Mouse (Mus musculus) E14TG2a.4 (cell line): ENCODE measurements at regions not wholly inside any gene's neighbourhood (a gene's known extent, or its start where the extent isn't known, plus 50 kb on each side); places are given as distances from the start of the nearest gene placed in this dataset.

Experiments used
- H3K27me3 ChIP-seq: 2 replicates; pipeline ENCODE4 v1.6.1; 2014; ENCODE audit warnings: low read length, control low read depth; ENCODE audit not compliant: insufficient read depth
- H3K36me3 ChIP-seq: 2 replicates; pipeline ENCODE4 v1.6.1; 2014; ENCODE audit warnings: low read length, control low read depth; ENCODE audit not compliant: insufficient read depth
- H3K4me1 ChIP-seq: replicated peaks from 2 replicates; pipeline ENCODE4 v1.6.1; 2014; ENCODE audit warnings: low read depth, low read length, control low read depth
- H3K4me3 ChIP-seq: replicated peaks from 2 replicates; pipeline ENCODE4 v1.5.1; 2014; ENCODE audit warnings: mild to moderate bottlenecking, low read length
- H3K9me3 ChIP-seq: 2 replicates; pipeline ENCODE4 v1.6.1; 2014; ENCODE audit warnings: low read length, control low read depth
- CTCF ChIP-seq: conservative IDR thresholded peaks from 2 replicates; pipeline ENCODE4 v1.5.1; 2014; ENCODE audit warnings: low read length
- NANOG ChIP-seq: IDR thresholded peaks from 2 replicates; pipeline ENCODE4 v1.6.1; 2014; ENCODE audit warnings: borderline replicate concordance, low read length, mixed read lengths
- POU5F1 ChIP-seq: IDR thresholded peaks from 2 replicates; pipeline ENCODE4 v1.6.1; 2014; ENCODE audit warnings: low read length, borderline replicate concordance

- no peaks in the 10 kb centered on the region for H3K36me3 ChIP-seq
- H3K9me3 ChIP-seq = no peaks in the 10 kb centered on the region
- no peak overlapping the region for H3K4me3 ChIP-seq
- H3K27me3 ChIP-seq = no peaks in the 10 kb centered on the region
- TF ChIP-seq NANOG (no peak), CTCF (no peak), POU5F1 (no peak)
- no peaks in the 10 kb centered on the region for H3K4me1 ChIP-seq
Measured at GRCm38 (mm10) chr11:42857687-42858086, 177.9 kb upstream of the Gm9972 start.

- Histone ChIP-seq H3K9me3 (peaks cover 4% of the 10 kb centered on the region; the same call in 1 of the 2 replicates), H3K27me3 (no peaks in the 10 kb centered on the region), H3K36me3 (no peaks in the 10 kb centered on the region), H3K4me3 (no peak overlapping the region), H3K4me1 (no peaks in the 10 kb centered on the region)
- TF ChIP-seq CTCF = no peak
- TF ChIP-seq NANOG = no peak
- TF ChIP-seq POU5F1 = no peak
Measured at GRCm38 (mm10) chr11:42874056-42874455, 161.5 kb upstream of the Gm9972 start.

- Histone ChIP-seq H3K36me3 (no peaks in the 10 kb centered on the region), H3K4me1 (no peaks in the 10 kb centered on the region), H3K4me3 (no peak overlapping the region), H3K27me3 (no peaks in the 10 kb centered on the region), H3K9me3 (0 out of 2 replicates have a peak, but pooled peaks cover 2% of the 10 kb centered on the region)
- TF ChIP-seq CTCF = no peak
- TF ChIP-seq NANOG = no peak
- no peak for TF ChIP-seq POU5F1
Measured at GRCm38 (mm10) chr11:42900024-42900423, 135.5 kb upstream of the Gm9972 start.

GRCm38 (mm10) chr11:42903459-42904012, 132.0 kb upstream of the Gm9972 start:
- H3K4me3 ChIP-seq = no peak overlapping the region
- TF ChIP-seq NANOG (no peak), CTCF (no peak), POU5F1 (no peak)
- H3K27me3 ChIP-seq = no peaks in the 10 kb centered on the region
- peaks cover 30% of the 10 kb centered on the region for H3K9me3 ChIP-seq
- no peaks in the 10 kb centered on the region for H3K4me1 ChIP-seq
- no peaks in the 10 kb centered on the region for H3K36me3 ChIP-seq

- no peaks in the 10 kb centered on the region for H3K27me3 ChIP-seq
- no peak overlapping the region for H3K4me3 ChIP-seq
- peaks cover 33% of the 10 kb centered on the region for H3K9me3 ChIP-seq
- no peaks in the 10 kb centered on the region for H3K4me1 ChIP-seq
- TF ChIP-seq CTCF = no peak
- TF ChIP-seq POU5F1 = no peak
- peak; percentile 36; the same call in 1 of the 2 replicates for TF ChIP-seq NANOG
- no peaks in the 10 kb centered on the region for H3K36me3 ChIP-seq
Measured at GRCm38 (mm10) chr11:42905561-42905960, 130.0 kb upstream of the Gm9972 start.

- Histone ChIP-seq H3K9me3 (peaks cover 33% of the 10 kb centered on the region), H3K27me3 (no peaks in the 10 kb centered on the region), H3K36me3 (no peaks in the 10 kb centered on the region), H3K4me1 (no peaks in the 10 kb centered on the region), H3K4me3 (no peak overlapping the region)
- TF ChIP-seq CTCF = no peak
- TF ChIP-seq NANOG = no peak
- TF ChIP-seq POU5F1 = no peak
Measured at GRCm38 (mm10) chr11:42906020-42906419, 129.5 kb upstream of the Gm9972 start.

GRCm38 (mm10) chr11:42916421-42917181, 118.9 kb upstream of the Gm9972 start:
- Histone ChIP-seq H3K4me1 (no peaks in the 10 kb centered on the region), H3K36me3 (no peaks in the 10 kb centered on the region), H3K4me3 (no peak overlapping the region), H3K9me3 (peaks cover 14% of the 10 kb centered on the region), H3K27me3 (no peaks in the 10 kb centered on the region)
- TF ChIP-seq NANOG (no peak), CTCF (no peak)

GRCm38 (mm10) chr11:42919221-42919620, 116.3 kb upstream of the Gm9972 start:
- H3K27me3 ChIP-seq = no peaks in the 10 kb centered on the region
- H3K36me3 ChIP-seq = no peaks in the 10 kb centered on the region
- TF ChIP-seq POU5F1 (no peak), CTCF (no peak), NANOG (no peak)
- peaks cover 13% of the 10 kb centered on the region for H3K9me3 ChIP-seq
- H3K4me3 ChIP-seq = no peak overlapping the region
- H3K4me1 ChIP-seq = no peaks in the 10 kb centered on the region
